Mouse (Mus musculus): ENCODE results near the gene Gstm4. TPM values are rescaled to one million over a fixed set of nuclear protein-coding genes. Genes with fewer than 3 reads are reported as not detected.

Gene Gstm4
- 20.4 and 20.6 TPM in 2 replicates for polyA plus RNA-seq (2014; fragmentation: Nextera tagmentation; extraction: Ambion mirVana)

DNA sequence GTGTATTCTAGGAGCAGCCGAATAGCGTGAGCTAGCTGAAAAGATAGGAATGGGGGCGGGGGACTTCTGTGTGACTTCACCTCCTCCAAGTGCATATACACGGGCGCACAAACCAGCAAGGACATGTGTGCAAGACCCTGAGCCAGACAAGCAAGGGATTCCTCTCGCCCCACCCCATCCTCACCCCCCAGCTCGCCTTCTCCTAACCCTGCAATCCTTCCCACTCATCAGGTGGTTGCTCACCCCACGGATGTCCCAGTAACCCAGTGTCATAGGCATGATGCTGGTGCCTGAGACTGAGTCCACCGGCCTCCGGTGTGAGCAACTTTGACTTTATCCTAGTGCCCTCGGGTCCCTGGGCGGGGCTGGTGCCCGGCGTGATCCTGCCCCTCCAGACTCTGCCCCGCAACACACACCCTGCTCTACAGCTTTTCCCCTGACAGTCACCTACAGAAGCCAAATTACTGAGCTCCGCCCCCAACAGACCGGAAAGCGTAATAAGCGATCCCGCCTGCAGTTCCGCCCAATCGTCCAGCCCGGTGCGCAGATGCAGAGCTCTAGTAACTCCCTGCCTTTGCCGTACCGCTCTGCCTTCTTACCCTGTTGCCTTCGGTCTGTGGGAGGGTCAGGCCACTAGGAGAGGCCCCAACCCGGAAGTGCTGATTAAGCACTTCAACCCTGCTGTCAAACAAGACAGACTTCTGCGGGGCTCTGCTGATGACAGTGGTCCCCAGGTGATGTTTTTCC is at the start of gene Gstm4:
Gene Gstm4 (minus strand): TSS at position 501 of the 747 bp plus-strand sequence.
- no peaks in the 10 kb centered on the region for H3K27me3 ChIP-seq (replicated peaks; ENCODE audit: control insufficient read depth, insufficient read depth, low read length)
- WGBS = 4% methylated on average over 29 of the region's 29 CpGs
- peak within 1 kb of the TSS; percentile 53 for H3K4me3 ChIP-seq (ENCODE audit: low read depth, low read length)
- H3K27ac ChIP-seq (ENCODE audit: low read depth) = peak within 1 kb of the TSS; percentile 48; the same call in 1 of the 2 replicates
- no peaks in the 10 kb centered on the region for H3K36me3 ChIP-seq (ENCODE audit: control insufficient read depth, insufficient read depth, low read length)
- H3K9ac ChIP-seq (ENCODE audit: low read length) = peak within 1 kb of the TSS; percentile 51
- H3K4me2 ChIP-seq (ENCODE audit: low read length) = peak within 1 kb of the TSS; percentile 86
- peaks cover 10% of the 10 kb centered on the region for H3K4me1 ChIP-seq (replicated peaks; ENCODE audit: control insufficient read depth, insufficient read depth, low read length)
- peak; percentile 91 for ATAC-seq (replicated peaks; ENCODE audit: low FRiP score, low TSS enrichment, low read depth)
- H3K9me3 ChIP-seq (ENCODE audit: control insufficient read depth, low read length) = no peaks in the 10 kb centered on the region
- DNase-seq (ENCODE audit: low spot score) = peak; percentile 85

GRCm38 (mm10) chr3:108094146-108094545 is 49.5 kb upstream of the Gstm4 start:
- no peak for ATAC-seq (replicated peaks; ENCODE audit: low FRiP score, low TSS enrichment, low read depth)
- no peak for DNase-seq (ENCODE audit: low spot score)
- 82% methylated on average over 1 of the region's 1 CpGs for WGBS
- Histone ChIP-seq H3K4me1 (replicated peaks; ENCODE audit: control insufficient read depth, insufficient read depth, low read length) (peaks cover 7% of the 10 kb centered on the region), H3K27me3 (replicated peaks; ENCODE audit: control insufficient read depth, insufficient read depth, low read length) (no peaks in the 10 kb centered on the region), H3K9me3 (ENCODE audit: control insufficient read depth, low read length) (no peaks in the 10 kb centered on the region), H3K36me3 (ENCODE audit: control insufficient read depth, insufficient read depth, low read length) (no peaks in the 10 kb centered on the region), H3K9ac (ENCODE audit: low read length) (no peak overlapping the region), H3K4me2 (ENCODE audit: low read length) (no peak overlapping the region), H3K27ac (ENCODE audit: low read depth) (no peak overlapping the region), H3K4me3 (ENCODE audit: low read depth, low read length) (no peak overlapping the region)

DNA sequence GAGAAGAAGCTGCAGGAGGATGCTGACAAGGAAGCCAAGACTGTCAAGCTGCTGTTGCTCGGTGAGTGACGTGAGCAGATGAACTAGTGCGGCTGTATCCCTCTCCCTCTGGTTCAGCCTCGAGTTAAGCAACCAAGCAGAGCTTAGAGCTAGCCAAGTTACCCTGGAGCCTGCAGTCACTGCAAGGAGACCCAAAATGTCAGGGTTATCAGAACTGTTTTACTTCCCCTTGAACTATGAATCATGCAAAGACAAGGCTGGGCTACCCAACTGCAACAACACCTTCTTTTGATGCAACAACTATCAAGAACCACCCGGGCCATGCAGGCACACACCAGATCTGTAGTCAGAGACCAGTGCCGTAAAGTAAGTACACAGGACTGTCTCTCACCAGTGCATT is 48.6 kb upstream of the Gstm4 start:
- Histone ChIP-seq H3K36me3 (ENCODE audit: control insufficient read depth, insufficient read depth, low read length) (no peaks in the 10 kb centered on the region), H3K27me3 (replicated peaks; ENCODE audit: control insufficient read depth, insufficient read depth, low read length) (no peaks in the 10 kb centered on the region), H3K4me2 (ENCODE audit: low read length) (no peak overlapping the region), H3K9ac (ENCODE audit: low read length) (no peak overlapping the region), H3K27ac (ENCODE audit: low read depth) (no peak overlapping the region), H3K4me1 (replicated peaks; ENCODE audit: control insufficient read depth, insufficient read depth, low read length) (peaks cover 12% of the 10 kb centered on the region), H3K9me3 (ENCODE audit: control insufficient read depth, low read length) (no peaks in the 10 kb centered on the region), H3K4me3 (ENCODE audit: low read depth, low read length) (no peak overlapping the region)
- ATAC-seq (replicated peaks; ENCODE audit: low FRiP score, low TSS enrichment, low read depth) (no peak), DNase-seq (ENCODE audit: low spot score) (no peak)
- WGBS = 67% methylated on average over 6 of the region's 6 CpGs

GRCm38 (mm10) chr3:108092536-108093115 is 47.9 kb upstream of the Gstm4 start, which contains the start of gene Gnat2:
Gene Gnat2, plus strand, starts transcription at chr3:108092789.
- no peaks in the 10 kb centered on the region for H3K36me3 ChIP-seq (ENCODE audit: control insufficient read depth, insufficient read depth, low read length)
- H3K4me3 ChIP-seq (ENCODE audit: low read depth, low read length) = no peak within 1 kb of the TSS
- no peak within 1 kb of the TSS for H3K9ac ChIP-seq (ENCODE audit: low read length)
- 76% methylated on average over 15 of the region's 15 CpGs for WGBS
- H3K27ac ChIP-seq (ENCODE audit: low read depth) = no peak within 1 kb of the TSS
- no peaks in the 10 kb centered on the region for H3K9me3 ChIP-seq (ENCODE audit: control insufficient read depth, low read length)
- H3K4me1 ChIP-seq (replicated peaks; ENCODE audit: control insufficient read depth, insufficient read depth, low read length) = peaks cover 12% of the 10 kb centered on the region
- H3K4me2 ChIP-seq (ENCODE audit: low read length) = no peak within 1 kb of the TSS
- no peak for ATAC-seq (replicated peaks; ENCODE audit: low FRiP score, low TSS enrichment, low read depth)
- DNase-seq (ENCODE audit: low spot score) = no peak
- no peaks in the 10 kb centered on the region for H3K27me3 ChIP-seq (replicated peaks; ENCODE audit: control insufficient read depth, insufficient read depth, low read length)

DNA sequence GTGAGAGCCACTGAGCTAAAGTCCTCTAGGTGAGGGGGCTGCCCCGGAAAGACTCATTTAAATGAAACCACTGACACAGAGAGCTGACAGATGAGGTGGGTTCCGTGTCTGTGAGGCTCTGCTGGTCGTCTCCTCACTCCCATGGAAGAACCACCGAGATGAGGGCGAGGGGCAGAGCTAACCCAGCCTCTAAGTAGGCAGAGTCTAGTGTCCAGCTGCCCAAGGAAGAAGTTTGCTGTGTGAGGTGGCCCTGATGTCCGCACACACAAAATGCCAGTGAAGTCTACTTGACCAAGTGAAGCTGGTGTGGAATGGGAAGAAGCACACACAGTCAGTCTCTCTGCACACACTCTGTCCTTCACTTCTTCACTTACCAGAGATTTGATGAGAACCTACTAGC is 47.3 kb upstream of the Gstm4 start:
- H3K4me3 ChIP-seq (ENCODE audit: low read depth, low read length) = no peak overlapping the region
- WGBS = 71% methylated on average over 6 of the region's 6 CpGs
- H3K27ac ChIP-seq (ENCODE audit: low read depth) = no peak overlapping the region
- no peaks in the 10 kb centered on the region for H3K27me3 ChIP-seq (replicated peaks; ENCODE audit: control insufficient read depth, insufficient read depth, low read length)
- peaks cover 14% of the 10 kb centered on the region for H3K4me1 ChIP-seq (replicated peaks; ENCODE audit: control insufficient read depth, insufficient read depth, low read length)
- H3K36me3 ChIP-seq (ENCODE audit: control insufficient read depth, insufficient read depth, low read length) = no peaks in the 10 kb centered on the region
- H3K9me3 ChIP-seq (ENCODE audit: control insufficient read depth, low read length) = no peaks in the 10 kb centered on the region
- DNase-seq (ENCODE audit: low spot score) (no peak), ATAC-seq (replicated peaks; ENCODE audit: low FRiP score, low TSS enrichment, low read depth) (no peak)
- no peak overlapping the region for H3K9ac ChIP-seq (ENCODE audit: low read length)
- no peak overlapping the region for H3K4me2 ChIP-seq (ENCODE audit: low read length)

- 87% methylated on average over 2 of the region's 2 CpGs for whole genome bisulfite sequencing
Observed at GRCm38 (mm10) chr3:108090561-108090960, 45.9 kb upstream of the Gstm4 start.

GRCm38 (mm10) chr3:108089916-108090315 is 45.2 kb upstream of the Gstm4 start:
- 20% methylated on average over 2 of the region's 2 CpGs for WGBS
- peaks cover 19% of the 10 kb centered on the region for H3K4me1 ChIP-seq (replicated peaks; ENCODE audit: control insufficient read depth, insufficient read depth, low read length)
- no peaks in the 10 kb centered on the region for H3K9me3 ChIP-seq (ENCODE audit: control insufficient read depth, low read length)
- no peak overlapping the region for H3K27ac ChIP-seq (ENCODE audit: low read depth)
- H3K9ac ChIP-seq (ENCODE audit: low read length) = no peak overlapping the region
- no peak overlapping the region for H3K4me3 ChIP-seq (ENCODE audit: low read depth, low read length)
- no peak for DNase-seq (ENCODE audit: low spot score)
- no peaks in the 10 kb centered on the region for H3K27me3 ChIP-seq (replicated peaks; ENCODE audit: control insufficient read depth, insufficient read depth, low read length)
- H3K4me2 ChIP-seq (ENCODE audit: low read length) = no peak overlapping the region
- H3K36me3 ChIP-seq (ENCODE audit: control insufficient read depth, insufficient read depth, low read length) = no peaks in the 10 kb centered on the region
- ATAC-seq (replicated peaks; ENCODE audit: low FRiP score, low TSS enrichment, low read depth) = no peak

More at GRCm38 (mm10) chr3:108090561-108090960, 45.9 kb upstream of the Gstm4 start:
- Histone ChIP-seq H3K36me3 (ENCODE audit: control insufficient read depth, insufficient read depth, low read length) (no peaks in the 10 kb centered on the region), H3K27ac (ENCODE audit: low read depth) (no peak overlapping the region), H3K9me3 (ENCODE audit: control insufficient read depth, low read length) (no peaks in the 10 kb centered on the region), H3K9ac (ENCODE audit: low read length) (no peak overlapping the region), H3K4me2 (ENCODE audit: low read length) (no peak overlapping the region), H3K27me3 (replicated peaks; ENCODE audit: control insufficient read depth, insufficient read depth, low read length) (no peaks in the 10 kb centered on the region), H3K4me1 (replicated peaks; ENCODE audit: control insufficient read depth, insufficient read depth, low read length) (peaks cover 18% of the 10 kb centered on the region), H3K4me3 (ENCODE audit: low read depth, low read length) (no peak overlapping the region)
- DNase-seq (ENCODE audit: low spot score) (no peak), ATAC-seq (replicated peaks; ENCODE audit: low FRiP score, low TSS enrichment, low read depth) (no peak)

DNA sequence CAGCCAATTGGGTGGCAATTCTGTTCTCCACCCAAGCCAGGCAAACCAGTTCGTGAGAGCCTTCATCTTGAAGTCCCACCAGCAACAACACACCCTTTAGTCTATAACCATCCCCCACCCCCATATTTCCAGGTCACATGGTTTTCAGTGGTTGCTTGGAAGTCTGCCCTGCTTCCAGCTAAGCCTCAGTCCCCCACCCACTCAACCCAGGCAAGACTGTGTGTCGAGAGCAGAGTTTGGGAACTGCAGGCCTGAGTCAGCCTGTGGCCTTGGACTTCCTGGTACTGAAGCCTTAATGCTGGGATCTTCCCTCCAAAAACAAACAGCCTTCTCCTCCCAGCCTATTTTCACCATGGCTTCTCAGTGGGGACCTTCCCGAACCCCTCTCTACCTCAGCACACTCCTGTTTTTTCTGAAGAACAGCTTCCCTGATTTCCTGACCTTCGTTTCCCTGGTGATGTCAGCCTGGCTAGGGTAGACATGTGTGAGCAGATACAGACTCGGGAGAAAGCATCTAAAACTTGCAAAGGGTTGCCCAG is 44.2 kb upstream of the Gstm4 start:
- peaks cover 29% of the 10 kb centered on the region for H3K4me1 ChIP-seq (replicated peaks; ENCODE audit: control insufficient read depth, insufficient read depth, low read length)
- peak overlapping the region; percentile 1; the same call in 1 of the 2 replicates for H3K27ac ChIP-seq (ENCODE audit: low read depth)
- 27% methylated on average over 5 of the region's 5 CpGs for WGBS
- H3K27me3 ChIP-seq (replicated peaks; ENCODE audit: control insufficient read depth, insufficient read depth, low read length) = no peaks in the 10 kb centered on the region
- ATAC-seq (replicated peaks; ENCODE audit: low FRiP score, low TSS enrichment, low read depth) (no peak), DNase-seq (ENCODE audit: low spot score) (no peak)
- no peaks in the 10 kb centered on the region for H3K36me3 ChIP-seq (ENCODE audit: control insufficient read depth, insufficient read depth, low read length)
- no peak overlapping the region for H3K9ac ChIP-seq (ENCODE audit: low read length)
- no peaks in the 10 kb centered on the region for H3K9me3 ChIP-seq (ENCODE audit: control insufficient read depth, low read length)
- H3K4me3 ChIP-seq (ENCODE audit: low read depth, low read length) = no peak overlapping the region
- H3K4me2 ChIP-seq (ENCODE audit: low read length) = no peak overlapping the region
